Mouse (Mus musculus) liver, postnatal 0 days (tissue): ENCODE measurements at regions not wholly inside any gene's neighbourhood (a gene's known extent, or its start where the extent isn't known, plus 50 kb on each side); places are given as distances from the start of the nearest gene placed in this dataset.

Experiments used
- CTCF ChIP-seq: sonication (generic); IDR thresholded peaks from 2 replicates; pipeline ENCODE4 v1.5.1; 2016; ENCODE audit warnings: antibody characterized with exemption, low read depth
- EP300 ChIP-seq: IDR thresholded peaks from 2 replicates; pipeline ENCODE4 v1.6.1; 2016; ENCODE audit warnings: antibody characterized with exemption, low read depth, mild to moderate bottlenecking

GRCm38 (mm10) chr8:82252406-82252805 lies 150.6 kb downstream of the Il15 start:
- no peak for TF ChIP-seq CTCF
- TF ChIP-seq EP300, result no peak
